Mouse (Mus musculus) heart, embryonic 14.5 days (tissue): ENCODE measurements around the gene Gm20518. TPM values are rescaled to one million over a fixed set of nuclear protein-coding genes. Genes with fewer than 3 reads are reported as not detected.

ENCODE experiments used
- ATAC-seq: fragments of 200-750 bp; cut with Nextera tagmentation; 2 replicates; pipeline ENCODE4 v1.8.0; 2017; ENCODE audit warnings: low read depth, moderate TSS enrichment; ENCODE audit not compliant: insufficient number of reproducible peaks, insufficient read depth, low FRiP score
- H3K27ac ChIP-seq, 2 experiments: fragments of 200-500 bp in 1 of 2; fragments of 300-500 bp in 1 of 2; sonication (generic) in 1 of 2; replicated peaks in 1 of 2; 2 replicates each; pipeline ENCODE4 v1.5.1; 2012 to 2014; ENCODE audit warnings: low read depth in 2 of 2, low read length in 2 of 2, control low read depth in 1 of 2, mild to moderate bottlenecking in 1 of 2, mixed read lengths in 1 of 2; ENCODE audit not compliant: control insufficient read depth in 1 of 2, insufficient read depth in 1 of 2
- H3K27me3 ChIP-seq: fragments of 300-500 bp; sonication (generic); 2 replicates; pipeline ENCODE4 v1.6.1; 2014; ENCODE audit warnings: mild to moderate bottlenecking, low read length, control low read depth; ENCODE audit not compliant: control insufficient read depth, insufficient read depth
- H3K36me3 ChIP-seq: fragments of 300-500 bp; sonication (generic); 2 replicates; pipeline ENCODE4 v1.6.1; 2014; ENCODE audit warnings: mild to moderate bottlenecking, control low read depth, low read length, mixed read lengths; ENCODE audit not compliant: control insufficient read depth, insufficient read depth
- H3K4me1 ChIP-seq, 2 experiments: fragments of 200-500 bp in 1 of 2; fragments of 300-500 bp in 1 of 2; sonication (generic) in 1 of 2; 2 replicates each; pipeline ENCODE4 v1.6.1; 2012 to 2014; ENCODE audit warnings: low read length in 2 of 2, control low read depth in 1 of 2, mixed read lengths in 1 of 2; ENCODE audit not compliant: control insufficient read depth in 2 of 2, insufficient read depth in 2 of 2
- H3K4me2 ChIP-seq: fragments of 300-500 bp; sonication (generic); 2 replicates; pipeline ENCODE4 v1.6.1; 2014; ENCODE audit warnings: mild to moderate bottlenecking, low read length
- H3K4me3 ChIP-seq, 2 experiments: fragments of 200-500 bp in 1 of 2; fragments of 300-500 bp in 1 of 2; sonication (generic) in 1 of 2; 2 replicates each; pipeline ENCODE4 v1.5.1; 2012 to 2014; ENCODE audit warnings: low read length in 2 of 2, mild to moderate bottlenecking in 2 of 2, control low read depth in 1 of 2, low read depth in 1 of 2, moderate library complexity in 1 of 2; ENCODE audit not compliant: control insufficient read depth in 1 of 2, insufficient read depth in 1 of 2
- H3K9ac ChIP-seq: fragments of 300-500 bp; sonication (generic); 2 replicates; pipeline ENCODE4 v1.6.1; 2014; ENCODE audit warnings: mild to moderate bottlenecking, low read length
- H3K9me3 ChIP-seq: fragments of 300-500 bp; sonication (generic); 2 replicates; pipeline ENCODE4 v1.6.1; 2016; ENCODE audit warnings: low read length, control low read depth; ENCODE audit not compliant: control insufficient read depth
- WGBS: fragments of 180-500 bp; shearing (Covaris S2); extraction: QIAGEN DNeasy Blood & Tissue Kit; methylation state at CpG from one replicate; pipeline ENCODE4 v1.1.7; 2014; 5-methylcytosine and 5-hydroxymethylcytosine counted together
- polyA plus RNA-seq: library from polyadenylated mRNA; unstranded; fragments of >200 nt; fragmentation: Nextera tagmentation; extraction: Ambion mirVana; gene quantifications from 2 replicates; pipeline ENCODE4 v1.2.1, GENCODE M21; 2014

Gm20518 gene
- polyA plus RNA-seq, 1 experiment from 2014 or later = not detected

DNA sequence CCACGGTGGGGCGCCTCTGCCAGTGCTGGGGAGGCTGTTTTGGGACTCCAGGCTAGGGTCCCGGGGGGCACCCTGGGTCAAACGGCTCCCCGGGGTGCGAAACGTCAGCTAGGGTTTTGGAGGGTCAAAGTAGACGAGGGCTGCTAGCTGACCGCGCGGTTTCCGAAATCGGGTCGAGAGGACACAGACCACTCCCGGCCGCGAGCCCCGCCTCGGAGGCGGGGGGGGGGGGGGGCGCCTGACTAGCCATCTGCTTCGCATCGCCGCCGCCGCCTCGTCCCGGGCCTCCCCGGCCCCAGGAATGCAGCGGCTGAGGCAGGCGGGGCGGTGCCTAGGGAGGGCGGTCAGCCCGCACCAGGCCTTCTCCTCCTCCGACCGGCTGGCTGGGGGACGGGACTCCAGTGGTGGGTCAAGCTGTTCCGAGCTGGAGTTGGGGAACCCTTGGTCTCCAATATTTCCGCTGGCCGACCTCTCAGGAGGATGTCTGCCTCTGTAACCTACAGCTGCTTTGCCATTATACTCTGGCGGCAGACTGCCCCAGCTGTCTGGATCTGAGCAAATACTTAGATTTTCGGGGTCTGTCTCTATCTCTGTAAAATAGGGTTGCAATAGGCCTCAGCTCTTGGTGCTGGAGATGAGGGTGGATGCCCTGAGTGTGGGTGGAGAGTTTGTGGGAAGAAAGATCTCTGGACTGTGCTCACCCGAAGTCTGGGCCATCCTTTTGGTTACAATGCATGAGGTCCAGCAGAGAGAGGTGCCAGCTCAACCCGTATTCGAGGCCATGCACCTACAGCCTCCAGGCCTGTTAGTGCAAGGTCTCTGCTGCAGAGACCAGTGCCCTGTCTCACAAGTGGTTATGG, 92.9 kb downstream of the Gm20518 start:
- Histone ChIP-seq H3K27me3 (peaks cover 65% of the 10 kb centered on the region), H3K27ac (peak overlapping the region; percentile 63 to 81), H3K4me3 (peak overlapping the region; percentile 65 to 66), H3K4me2 (peak overlapping the region; percentile 85), H3K9ac (peak overlapping the region; percentile 84), H3K4me1 (peaks cover 11 to 35% of the 10 kb centered on the region in 2 experiments; a peak in 3 of 4 replicates), H3K36me3 (peaks cover 3% of the 10 kb centered on the region; the same call in 1 of the 2 replicates), H3K9me3 (no peaks in the 10 kb centered on the region)
- 0 out of 2 replicates have a peak, but pooled peaks have one; percentile 38 for ATAC-seq
- WGBS = 5% methylated on average over 39 of the region's 45 CpGs

DNA sequence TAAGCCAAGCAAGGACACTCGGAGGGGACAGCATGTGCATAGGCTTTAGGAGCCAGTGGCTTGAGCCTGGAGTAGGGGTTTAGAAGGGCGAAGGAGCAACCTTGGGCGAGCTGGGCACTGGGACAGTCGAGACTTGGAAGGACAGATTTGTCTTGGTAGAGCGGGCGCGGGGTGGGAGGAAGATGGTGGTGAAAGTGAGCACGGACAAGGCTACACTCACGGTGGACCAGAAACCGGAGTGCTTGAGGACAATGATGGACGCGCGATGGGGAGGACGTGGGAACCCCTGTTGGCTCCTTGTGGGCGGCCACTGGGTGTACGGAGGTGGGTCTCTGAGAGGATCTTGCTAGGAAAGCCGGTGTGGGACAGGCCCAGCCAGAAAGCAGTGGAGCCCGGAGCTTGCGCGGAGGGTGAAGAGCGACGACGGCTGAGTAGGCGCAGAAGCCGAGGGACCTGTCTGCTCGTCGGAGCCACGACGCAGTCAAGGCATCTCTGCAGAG, 93.6 kb downstream of the Gm20518 start:
- Histone ChIP-seq H3K9ac (peak overlapping the region; percentile 84), H3K9me3 (no peaks in the 10 kb centered on the region), H3K4me1 (peaks cover 9 to 28% of the 10 kb centered on the region in 2 experiments; a peak in 3 of 4 replicates), H3K4me3 (peak overlapping the region; percentile 65 to 66), H3K27ac (peak overlapping the region; percentile 63 to 81), H3K4me2 (peak overlapping the region; percentile 85), H3K36me3 (peaks cover under 1% of the 10 kb centered on the region), H3K27me3 (peaks cover 58% of the 10 kb centered on the region)
- ATAC-seq = no peak
- WGBS = 5% methylated on average over 29 of the region's 29 CpGs

DNA sequence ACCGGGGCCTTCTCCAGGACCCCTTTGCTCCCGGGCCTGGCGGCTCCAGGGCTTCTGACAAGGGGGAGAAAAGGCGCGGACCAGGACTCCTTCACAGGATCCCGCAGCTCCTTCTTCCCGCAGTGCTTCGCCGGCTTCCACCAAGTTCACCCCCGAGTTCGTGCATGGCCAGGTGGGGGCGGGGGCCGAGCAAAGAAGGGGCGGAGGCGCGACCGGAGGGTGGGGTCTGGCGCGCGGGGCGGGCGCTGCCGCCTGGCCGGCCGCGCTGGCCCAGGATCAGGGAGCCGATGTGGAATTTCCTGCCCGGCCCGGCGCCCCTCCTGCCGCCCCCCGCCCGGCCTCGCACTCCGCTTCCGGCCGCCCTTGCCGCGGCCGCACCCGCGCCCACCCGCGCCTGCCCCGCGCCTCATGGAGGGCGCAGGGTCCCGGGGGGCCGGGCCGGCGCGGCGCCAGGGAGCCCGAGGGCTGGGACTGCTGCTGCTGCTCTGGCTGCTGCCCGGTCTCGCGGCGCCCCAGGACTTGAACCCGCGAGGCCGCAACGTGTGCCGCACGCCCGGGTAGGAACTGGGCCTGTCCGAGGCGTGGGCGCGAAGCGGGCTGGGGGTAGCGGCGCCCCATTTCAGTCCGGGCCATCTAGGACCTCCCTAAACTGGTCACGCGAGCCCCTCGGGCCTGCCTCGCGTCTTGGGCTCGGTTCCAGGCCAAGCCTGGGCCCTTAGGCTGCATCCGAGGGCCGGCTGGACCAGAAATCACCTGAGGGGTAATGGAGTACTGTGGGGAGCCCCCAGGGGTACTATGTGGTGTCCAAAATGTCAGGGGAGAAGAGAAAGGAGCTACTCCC, 94.3 kb downstream of the Gm20518 start, which contains the start of gene Scarf2:
Gene Scarf2, plus strand, starts transcription at position 312 of the 841 bp plus-strand sequence.
- Histone ChIP-seq H3K9me3 (no peaks in the 10 kb centered on the region), H3K4me2 (peak within 1 kb of the TSS; percentile 85), H3K27ac (peak within 1 kb of the TSS; percentile 63 to 81), H3K4me3 (peak within 1 kb of the TSS; percentile 65 to 66), H3K27me3 (peaks cover 51% of the 10 kb centered on the region), H3K9ac (peak within 1 kb of the TSS; percentile 84), H3K4me1 (peaks cover 2 to 21% of the 10 kb centered on the region in 2 experiments; a peak in 3 of 4 replicates), H3K36me3 (peaks cover 7% of the 10 kb centered on the region)
- peak; percentile 66 for ATAC-seq
- 3% methylated on average over 62 of the region's 81 CpGs for WGBS

DNA sequence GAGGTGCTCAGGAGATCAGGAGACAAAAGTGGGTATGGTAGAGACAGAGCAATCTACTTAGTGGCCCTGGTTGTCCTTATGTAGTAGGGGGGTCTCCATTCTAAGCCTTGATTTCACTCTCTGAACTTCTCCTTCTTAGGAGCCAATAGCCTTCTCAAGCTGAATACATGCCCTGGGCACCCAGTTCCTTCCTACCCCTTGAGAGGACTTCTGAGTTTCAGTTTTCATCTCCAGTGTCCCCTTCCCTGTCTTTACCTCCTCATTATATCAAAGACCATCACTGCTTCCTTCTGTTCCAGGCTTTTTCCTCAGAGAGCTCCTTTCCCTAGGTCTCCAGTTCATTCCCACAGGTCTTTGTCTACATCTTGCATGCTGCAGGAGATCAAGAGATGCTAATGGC, 95.0 kb downstream of the Gm20518 start:
- Histone ChIP-seq H3K4me1 (peaks cover 0 to 15% of the 10 kb centered on the region in 2 experiments; a peak in 2 of 4 replicates), H3K9ac (no peak overlapping the region; the same call in 1 of the 2 replicates), H3K36me3 (peaks cover 12% of the 10 kb centered on the region), H3K9me3 (no peaks in the 10 kb centered on the region), H3K27me3 (peaks cover 45% of the 10 kb centered on the region), H3K27ac (no peak overlapping the region; a peak in 1 of 4 replicates), H3K4me3 (peak overlapping the region; percentile 65 to 66; a peak in 3 of 4 replicates), H3K4me2 (peak overlapping the region; percentile 85)
- no peak for ATAC-seq

DNA sequence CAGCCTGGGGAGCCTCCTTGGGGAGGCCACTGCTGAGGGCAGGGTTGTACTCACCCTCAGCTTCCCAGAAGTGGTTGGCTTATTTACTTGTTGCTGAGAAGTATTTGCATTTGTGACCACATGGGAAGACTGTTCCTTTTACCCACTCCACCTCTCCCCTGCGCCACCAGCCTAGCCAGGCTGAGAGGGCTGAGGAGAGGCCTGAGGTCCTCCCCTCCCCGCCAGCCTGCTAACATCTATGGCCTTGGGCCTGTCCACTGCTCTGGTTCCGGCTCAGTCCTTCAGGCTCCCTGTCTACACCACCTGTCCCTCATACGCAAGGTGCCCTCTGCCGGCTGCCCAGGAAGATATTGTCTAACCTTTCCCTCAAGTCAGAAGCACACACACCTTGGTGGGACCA, 95.8 kb downstream of the Gm20518 start:
- ATAC-seq = no peak
- Histone ChIP-seq H3K4me3 (no peak overlapping the region), H3K4me2 (no peak overlapping the region), H3K9me3 (no peaks in the 10 kb centered on the region), H3K9ac (no peak overlapping the region), H3K4me1 (peaks cover 0 to 14% of the 10 kb centered on the region in 2 experiments; a peak in 1 of 4 replicates), H3K36me3 (peaks cover 21% of the 10 kb centered on the region), H3K27me3 (peaks cover 36% of the 10 kb centered on the region), H3K27ac (no peak overlapping the region)
- WGBS = 72% methylated on average over 5 of the region's 5 CpGs

DNA sequence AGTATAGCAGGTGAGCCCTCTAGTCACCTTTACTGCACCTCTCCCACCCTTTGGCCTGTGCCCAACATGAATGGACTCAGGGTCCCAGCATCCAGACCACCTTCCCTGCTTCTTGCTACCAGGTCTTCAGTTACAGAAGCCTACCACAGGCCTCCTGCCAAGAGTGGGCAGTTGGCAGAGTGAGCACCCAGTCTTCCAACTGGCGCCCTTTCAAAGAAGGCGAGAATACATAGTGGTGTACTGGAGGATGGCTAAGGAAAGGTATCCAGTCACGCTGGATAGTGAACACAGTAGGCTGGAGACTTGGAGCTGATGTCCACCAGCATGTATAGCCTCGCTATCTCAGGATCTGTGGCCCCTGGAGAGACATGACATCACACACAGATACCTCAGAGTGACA, 97.4 kb downstream of the Gm20518 start:
- H3K9me3 ChIP-seq = no peaks in the 10 kb centered on the region
- H3K27me3 ChIP-seq = peaks cover 26% of the 10 kb centered on the region
- ATAC-seq = no peak
- no peak overlapping the region for H3K4me2 ChIP-seq
- WGBS = 87% methylated on average over 4 of the region's 4 CpGs
- peaks cover 35% of the 10 kb centered on the region for H3K36me3 ChIP-seq
- H3K4me1 ChIP-seq = peaks cover 0 to 14% of the 10 kb centered on the region in 2 experiments; a peak in 1 of 4 replicates
- no peak overlapping the region for H3K27ac ChIP-seq
- no peak overlapping the region for H3K9ac ChIP-seq
- no peak overlapping the region for H3K4me3 ChIP-seq

DNA sequence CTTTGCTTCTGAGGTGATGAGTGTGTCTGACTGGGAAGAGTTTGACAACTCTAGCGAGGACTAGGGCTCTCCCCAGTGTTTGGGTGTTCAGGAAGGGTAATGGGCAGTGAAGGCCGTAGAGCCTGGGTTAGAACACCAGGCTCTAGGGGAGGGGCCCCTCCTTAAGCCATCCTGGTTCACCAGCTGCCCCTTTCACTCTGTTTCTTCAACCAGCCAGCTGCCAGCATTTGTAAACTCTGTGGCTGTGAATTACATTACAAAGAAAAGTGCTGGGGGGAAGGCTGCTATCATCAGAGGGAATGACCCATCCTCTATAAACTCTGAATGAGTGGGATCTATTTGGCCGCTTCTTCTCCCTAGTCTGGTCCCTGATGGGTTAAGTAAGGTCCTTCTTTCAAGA, 98.7 kb downstream of the Gm20518 start:
- Histone ChIP-seq H3K27me3 (0 out of 2 replicates have a peak, but pooled peaks cover 13% of the 10 kb centered on the region), H3K9me3 (no peaks in the 10 kb centered on the region), H3K27ac (no peak overlapping the region), H3K4me3 (no peak overlapping the region), H3K4me2 (no peak overlapping the region), H3K9ac (no peak overlapping the region), H3K36me3 (peaks cover 46% of the 10 kb centered on the region), H3K4me1 (peaks cover 0 to 7% of the 10 kb centered on the region in 2 experiments; a peak in 1 of 4 replicates)
- WGBS = 71% methylated on average over 3 of the region's 3 CpGs
- no peak for ATAC-seq
